Mouse (Mus musculus) urinary bladder, adult 18-20 months (tissue): ENCODE data around the gene Gpr33.

Experiments used
- DNase-seq, 2 experiments: peaks; one replicate each; pipeline ENCODE4 v3.0.0; 2022; ENCODE audit warnings: low spot score in 2 of 2, mixed read lengths in 2 of 2

The Gpr33 gene

DNA sequence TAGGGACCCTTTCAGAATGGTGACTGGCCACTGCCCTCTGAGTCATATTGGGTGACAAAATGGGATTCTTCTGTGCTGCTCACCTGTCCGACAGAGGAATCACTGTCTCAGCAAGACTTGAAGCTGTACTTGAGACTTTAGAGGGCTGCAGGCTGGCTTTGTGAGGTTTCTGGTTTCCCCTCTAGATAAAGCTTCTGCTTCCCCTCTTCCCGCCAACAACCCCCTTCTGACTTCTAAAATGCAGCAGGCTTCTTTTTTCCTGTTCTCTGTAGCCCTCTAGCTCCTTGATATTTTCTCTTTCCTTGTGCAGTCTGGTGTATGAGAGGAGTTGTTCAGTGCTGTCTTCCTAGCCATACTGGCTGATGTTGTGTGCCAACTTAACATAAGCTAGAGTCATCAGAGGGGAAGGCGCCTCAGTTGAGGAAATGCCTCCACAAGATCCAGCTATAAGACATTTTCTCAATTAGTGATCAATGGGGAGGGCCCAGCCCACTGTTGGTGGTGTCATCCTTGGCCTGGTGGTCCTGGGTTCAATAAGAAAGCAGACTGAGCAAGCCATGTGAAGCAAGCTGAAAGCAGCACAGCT is 42.6 kb downstream of the Gpr33 start:
- no peak for DNase-seq

DNA sequence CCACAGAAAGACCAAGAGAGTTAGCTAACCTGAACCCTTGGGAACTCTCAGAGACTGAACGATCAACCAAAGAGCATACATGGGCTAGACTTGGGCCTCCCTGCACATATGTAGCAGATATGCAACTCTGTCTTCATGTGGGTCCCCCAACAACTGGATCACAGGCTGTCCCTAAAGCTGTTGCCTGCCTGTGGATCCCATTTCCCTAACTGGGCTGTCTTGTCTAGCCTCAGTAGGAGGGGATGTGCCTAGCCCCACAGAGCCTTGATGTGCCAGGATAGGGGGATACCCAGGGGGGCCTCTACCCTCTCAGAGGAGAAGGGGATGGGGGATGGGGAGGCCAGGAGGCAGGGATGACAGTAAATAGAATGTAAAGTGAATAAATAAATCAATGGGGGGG is 44.2 kb downstream of the Gpr33 start:
- no peak for DNase-seq

DNA sequence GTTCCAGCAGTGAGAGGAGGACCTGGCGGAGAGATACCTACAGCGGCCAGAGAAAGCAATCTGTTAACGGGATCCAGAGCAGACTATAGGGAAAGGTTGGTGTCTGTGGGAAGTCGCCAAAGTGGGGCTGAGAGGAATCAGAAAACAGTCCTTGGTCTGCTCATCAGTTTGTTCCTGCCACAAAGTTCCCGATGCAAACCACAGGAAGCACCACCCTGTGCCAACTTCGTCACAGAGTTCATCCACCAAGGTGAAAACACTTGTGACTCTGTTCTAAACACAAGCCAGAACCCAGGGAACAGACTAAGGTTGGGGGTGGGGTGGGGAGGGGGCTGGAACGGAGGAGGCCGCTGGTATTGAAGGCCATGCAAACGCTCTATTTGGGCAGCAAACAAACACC is 51.3 kb downstream of the Gpr33 start:
- DNase-seq, result no peak

DNA sequence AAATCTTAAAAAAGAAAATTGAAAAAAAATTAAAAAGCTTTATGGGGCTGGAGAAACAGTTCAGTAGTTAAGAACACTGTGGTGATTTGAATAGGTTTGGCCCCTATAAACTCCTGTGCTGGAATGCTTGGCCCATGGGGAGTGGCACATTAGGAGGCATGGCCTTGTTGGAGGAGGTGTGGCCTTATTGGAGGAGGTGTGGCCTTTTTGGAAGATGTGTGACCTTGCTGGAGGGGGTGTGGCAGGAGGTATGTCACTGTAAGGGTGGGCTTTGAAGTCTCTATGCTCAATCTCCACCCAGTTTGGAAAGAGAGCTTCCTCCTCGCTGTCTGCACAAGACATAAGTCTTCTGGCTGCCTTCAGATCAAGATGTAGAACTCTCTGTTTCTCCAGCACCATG is 53.5 kb downstream of the Gpr33 start:
- DNase-seq, result no peak
